Mouse (Mus musculus) brain, adult 10 weeks (tissue): ENCODE results near the gene Myg1. TPM values are rescaled to one million over a fixed set of nuclear protein-coding genes. Genes with fewer than 3 reads are reported as not detected.

Experiments used
- polyA plus RNA-seq: library from polyadenylated mRNA; stranded (reverse); fragments of 350-450 nt; fragmentation: Illumina TruSeq; extraction: RNeasy Lipid Tissue Mini Kit (QIAGEN cat#74804); gene quantifications from one replicate; pipeline ENCODE4 v1.2.3, GENCODE M21; 2015; ENCODE audit warnings: low read depth, low replicate concordance

The Myg1 gene
- polyA plus RNA-seq = 74.3 TPM

DNA sequence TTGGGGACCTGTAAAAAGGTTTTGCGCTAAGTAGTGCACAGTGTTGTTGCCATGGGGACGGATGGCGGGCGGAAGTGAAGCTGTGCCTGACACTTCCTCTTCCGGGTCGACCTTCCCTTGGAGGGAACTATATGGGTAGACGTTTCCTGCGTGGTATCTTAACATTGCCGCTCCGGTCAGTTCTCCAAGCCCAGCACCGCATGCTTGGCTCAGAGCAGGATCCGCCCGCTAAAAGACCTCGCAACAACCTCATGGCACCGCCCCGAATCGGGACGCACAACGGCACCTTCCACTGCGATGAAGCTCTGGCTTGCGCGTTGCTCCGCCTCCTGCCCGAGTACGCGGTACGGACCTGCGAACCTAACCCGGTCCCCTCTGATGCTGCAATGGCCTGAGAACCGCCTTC, at the start of gene Myg1:
TSS of gene Myg1 (plus strand) at position 100 of the 406 bp plus-strand sequence.

DNA sequence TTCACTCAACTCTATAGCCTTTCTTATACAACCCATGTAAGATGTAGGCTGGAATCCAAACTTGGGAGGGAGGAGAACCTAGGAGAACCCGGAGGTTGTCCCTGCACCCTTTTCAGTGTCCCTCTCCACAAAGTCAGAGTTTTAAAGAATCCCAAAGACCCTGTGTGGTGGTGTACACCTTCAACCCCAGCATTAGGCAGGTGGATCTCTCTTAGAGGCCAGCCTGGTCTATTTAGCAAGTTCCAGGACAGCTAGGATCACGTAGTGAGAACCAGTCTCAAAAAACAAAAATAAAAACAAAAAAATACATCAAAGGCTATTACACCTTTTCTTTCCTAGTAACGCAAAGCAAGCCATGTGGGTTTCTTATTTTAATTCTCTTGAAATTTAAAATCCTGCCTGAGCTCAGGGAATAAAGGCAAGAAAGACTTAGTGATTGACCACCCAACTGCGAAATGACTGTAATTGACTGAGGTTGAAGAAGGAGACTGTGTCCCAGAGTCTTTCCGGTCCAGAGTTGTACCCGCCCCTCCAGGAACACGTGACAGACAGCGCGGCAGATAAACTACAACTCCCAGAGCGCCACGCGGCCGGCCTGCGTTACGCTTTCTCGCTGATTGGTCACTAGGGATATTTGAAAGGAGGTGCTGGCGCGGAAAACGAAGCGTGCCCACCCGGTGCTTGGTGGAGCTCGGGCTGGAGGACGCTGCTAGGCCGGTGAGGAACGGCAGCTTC, 35.7 kb upstream of the Myg1 start, which contains the start of gene Espl1:
TSS of gene Espl1 (plus strand) at position 634 of the 735 bp plus-strand sequence.

DNA sequence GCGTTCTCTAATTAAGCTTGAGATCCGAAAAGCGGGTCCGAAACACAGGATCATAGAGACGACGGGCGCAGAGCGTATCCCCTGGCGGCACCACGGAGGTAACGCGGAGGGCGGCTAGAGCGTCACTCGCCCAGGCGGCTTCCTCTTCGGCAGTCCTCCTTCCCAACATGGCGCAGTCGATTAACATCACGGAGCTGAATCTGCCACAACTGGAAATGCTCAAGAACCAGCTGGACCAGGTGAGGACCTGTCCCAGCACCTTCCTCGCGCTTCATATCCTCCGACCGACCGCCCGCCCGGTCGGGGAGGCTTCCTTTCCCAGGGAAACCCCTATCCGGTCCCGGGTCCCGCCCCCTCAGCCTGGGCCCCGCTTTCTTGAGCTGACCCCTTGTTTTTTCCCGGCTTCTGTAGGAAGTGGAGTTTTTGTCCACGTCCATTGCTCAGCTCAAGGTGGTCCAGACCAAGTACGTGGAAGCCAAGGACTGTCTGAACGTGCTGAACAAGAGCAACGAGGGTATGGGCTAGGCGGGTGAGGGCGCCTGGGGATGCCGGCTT, 5.4 kb upstream of the Myg1 start, which contains the start of gene Pfdn5:
TSS of gene Pfdn5 (plus strand) at position 95 of the 555 bp plus-strand sequence.

DNA sequence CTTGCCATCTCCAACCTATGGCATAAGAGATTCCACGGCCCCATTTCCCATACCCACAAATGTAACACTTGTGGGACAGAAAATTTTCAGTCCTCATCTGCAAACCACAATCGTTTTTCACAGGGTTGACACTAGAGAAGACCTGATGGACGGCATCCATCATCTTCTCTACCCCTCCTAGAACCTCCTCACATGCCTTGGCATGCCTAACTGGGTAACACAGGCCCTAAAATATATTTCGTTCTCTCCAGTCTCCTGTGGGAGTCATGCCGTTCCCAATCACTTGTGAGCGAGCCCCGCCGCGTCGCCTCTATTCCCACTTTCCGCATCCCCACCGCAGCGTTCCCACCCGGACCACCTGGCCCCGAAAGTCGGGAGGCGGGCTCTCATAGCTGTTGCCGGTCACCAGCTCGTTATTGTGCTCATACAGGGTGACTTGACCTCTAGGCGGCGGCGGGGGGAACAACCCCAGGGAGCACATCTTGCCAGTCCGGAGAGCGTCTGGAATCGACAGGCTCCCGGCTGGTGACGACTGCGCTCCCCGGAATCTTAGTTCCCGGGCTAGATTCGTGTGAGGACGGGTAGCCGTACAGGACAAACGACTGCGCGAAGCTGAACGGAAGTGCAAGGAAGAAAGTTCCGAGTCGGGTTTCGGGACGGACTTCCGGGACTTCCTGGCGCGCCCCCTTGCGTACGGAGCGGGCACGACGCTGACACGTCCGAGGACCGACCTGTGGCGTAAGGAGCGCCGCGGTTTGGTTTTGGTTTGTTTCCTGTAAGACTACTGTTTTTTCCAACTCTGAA, 18.8 kb downstream of the Myg1 start, which contains the start of gene Aaas:
TSS of gene Aaas (minus strand) at position 634 of the 804 bp plus-strand sequence.

DNA sequence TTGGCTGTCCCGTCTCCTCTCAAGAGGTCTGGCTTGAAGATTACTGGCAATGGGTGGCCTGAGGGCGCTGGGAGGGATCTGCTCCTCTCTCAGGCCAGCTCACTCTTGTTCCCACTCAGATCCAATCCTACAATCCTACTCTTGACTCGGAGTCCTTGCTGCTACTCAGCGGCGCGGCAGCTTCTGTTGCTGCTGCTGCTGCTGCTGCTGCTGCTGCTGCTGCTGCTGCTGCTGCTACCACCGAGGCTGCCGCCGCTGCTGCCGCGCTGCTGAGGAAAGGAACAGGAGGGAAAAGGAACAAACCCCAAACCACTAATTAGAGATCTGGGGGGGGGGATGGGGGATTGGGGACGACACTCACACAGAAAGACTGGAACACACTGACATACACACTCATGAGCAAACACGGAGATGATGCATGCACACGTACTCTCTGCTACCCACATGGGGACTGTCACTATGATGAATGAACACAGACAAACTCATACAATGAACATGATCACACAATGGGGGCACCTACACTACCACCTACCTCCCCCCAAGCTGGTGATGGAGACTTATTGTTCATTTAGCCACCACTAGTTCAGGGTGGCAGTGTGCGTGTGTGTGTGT, 35.3 kb downstream of the Myg1 start, which contains the start of gene Sp7:
TSS of gene Sp7 (minus strand) at position 450 of the 612 bp plus-strand sequence.

Other genes with a start within 250 kb of the Myg1 start
- 20.3 TPM for gene Tns2, start 231.3 kb upstream of the Myg1 start, polyA plus RNA-seq
- gene Spryd3, start 195.5 kb upstream of the Myg1 start, polyA plus RNA-seq = 141 TPM
- 61.4 TPM for gene Igfbp6, start 187.3 kb upstream of the Myg1 start, polyA plus RNA-seq
- 0.19 TPM for gene Soat2, start 181.2 kb upstream of the Myg1 start, polyA plus RNA-seq
- 47.4 TPM for gene Zfp740, start 128.5 kb upstream of the Myg1 start, polyA plus RNA-seq
- 22.9 TPM for gene Csad, start 127.0 kb upstream of the Myg1 start, polyA plus RNA-seq
- 1.1 TPM for gene Itgb7, start 99.8 kb upstream of the Myg1 start, polyA plus RNA-seq
- gene Rarg, start 74.2 kb upstream of the Myg1 start, polyA plus RNA-seq = 7.9 TPM
- not detected for gene Gm9918, start 61.1 kb upstream of the Myg1 start, polyA plus RNA-seq
- 38.4 TPM for gene Mfsd5, start 52.3 kb upstream of the Myg1 start, polyA plus RNA-seq
- 0.37 TPM for gene Espl1, start 35.4 kb upstream of the Myg1 start, polyA plus RNA-seq
- gene Pfdn5, start 5.6 kb upstream of the Myg1 start, polyA plus RNA-seq = 664 TPM
- gene Aaas, start 19.1 kb downstream of the Myg1 start, polyA plus RNA-seq = 19.5 TPM
- 1.3 TPM for gene Sp7, start 35.5 kb downstream of the Myg1 start, polyA plus RNA-seq
- 10.4 TPM for gene Sp1, start 74.4 kb downstream of the Myg1 start, polyA plus RNA-seq
- 0.61 TPM for gene Amhr2, start 113.7 kb downstream of the Myg1 start, polyA plus RNA-seq
- 73.3 TPM for gene Prr13, start 127.3 kb downstream of the Myg1 start, polyA plus RNA-seq
- 487 TPM for gene Pcbp2, start 138.8 kb downstream of the Myg1 start, polyA plus RNA-seq
- gene Gm10337, start 172.0 kb downstream of the Myg1 start, polyA plus RNA-seq = not detected
- 72.6 TPM for gene Map3k12, start 185.4 kb downstream of the Myg1 start, polyA plus RNA-seq
- 27.2 TPM for gene Tarbp2, start 186.5 kb downstream of the Myg1 start, polyA plus RNA-seq
- gene Npff, start 193.2 kb downstream of the Myg1 start, polyA plus RNA-seq = 2.1 TPM